Mouse (Mus musculus) spleen, adult 2 months (tissue): ENCODE measurements at regions not wholly inside any gene's neighbourhood (a gene's known extent, or its start where the extent isn't known, plus 50 kb on each side); places are given as distances from the start of the nearest gene placed in this dataset.
A peak's percentile ranks its signal among the peaks of the same experiment; 100 is the strongest.

Experiments used
- DNase-seq, 2 experiments: peaks; one replicate each; pipeline versions ENCODE4 v3.0.0 to v3.0.0-alpha.2; 2012 to 2021; ENCODE audit warnings: low spot score in 2 of 2, low read depth in 1 of 2
- H3K27ac ChIP-seq: fragments of 200-500 bp; 2 replicates; pipeline ENCODE4 v1.5.1; 2012; ENCODE audit warnings: low read length, inconsistent platforms; ENCODE audit not compliant: insufficient read depth
- H3K27me3 ChIP-seq: fragments of 200-500 bp; 2 replicates; pipeline ENCODE4 v1.6.1; 2012; ENCODE audit warnings: mild to moderate bottlenecking, moderate library complexity, low read length, inconsistent platforms; ENCODE audit not compliant: control insufficient read depth, insufficient read depth
- H3K36me3 ChIP-seq: fragments of 200-500 bp; 2 replicates; pipeline ENCODE4 v1.6.1; 2012; ENCODE audit warnings: mild to moderate bottlenecking, low read length, inconsistent platforms; ENCODE audit not compliant: control insufficient read depth, insufficient read depth
- H3K4me1 ChIP-seq: fragments of 200-500 bp; 2 replicates; pipeline ENCODE4 v1.6.1; 2011; ENCODE audit warnings: inconsistent platforms; ENCODE audit not compliant: control insufficient read depth, insufficient read depth, insufficient read length
- H3K4me3 ChIP-seq: fragments of 200-500 bp; 2 replicates; pipeline ENCODE4 v1.5.1; 2011; ENCODE audit warnings: mild to moderate bottlenecking, inconsistent platforms; ENCODE audit not compliant: insufficient read depth, insufficient read length; ENCODE audit errors: extremely low read depth
- CTCF ChIP-seq: fragments of 200-500 bp; IDR thresholded peaks from 2 replicates; pipeline ENCODE4 v1.5.1; 2011; ENCODE audit warnings: mild to moderate bottlenecking, inconsistent platforms; ENCODE audit not compliant: insufficient read depth, insufficient read length, insufficient replicate concordance; ENCODE audit errors: extremely low read depth
- POLR2A ChIP-seq: fragments of 200-500 bp; IDR thresholded peaks from 2 replicates; pipeline ENCODE4 v1.6.1; 2011; ENCODE audit warnings: low read depth, low read length, inconsistent platforms
- WGBS: fragments of 180-500 bp; shearing (Covaris S2); methylation state at CpG from one replicate; pipeline ENCODE4 v1.1.7; 2018; 5-methylcytosine and 5-hydroxymethylcytosine counted together

DNA sequence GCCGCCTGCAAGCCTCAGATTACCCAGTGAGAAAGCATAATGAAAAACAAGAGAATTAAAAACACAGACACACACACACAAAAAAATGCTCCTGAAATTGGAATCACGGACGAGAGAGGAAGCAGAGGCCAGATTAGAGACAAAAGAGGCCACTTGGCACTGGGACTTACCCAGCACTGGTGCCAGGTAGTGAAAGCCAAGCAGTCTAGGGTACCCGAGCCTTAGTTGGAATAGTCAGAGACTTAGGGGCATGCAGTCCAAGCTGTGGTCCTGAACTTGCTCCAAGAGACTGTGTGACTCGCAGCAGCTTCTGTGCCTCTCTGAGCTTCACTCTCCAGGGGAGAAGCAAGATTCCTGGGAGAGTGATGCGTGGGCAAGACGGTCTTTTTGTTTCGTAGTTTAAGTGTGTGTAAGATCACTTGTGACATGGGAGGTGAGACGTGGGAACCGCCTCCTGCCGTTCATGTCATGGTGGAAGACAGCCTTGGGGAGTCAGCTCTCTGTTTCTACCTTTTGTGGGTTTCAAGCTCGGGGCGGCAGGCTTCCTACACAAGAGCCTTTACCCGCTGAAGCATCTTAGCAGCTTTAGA lies 420.8 kb downstream of the Ptpru start:
- WGBS: 83% methylated on average over 14 of the region's 14 CpGs
- DNase-seq: no peak
- H3K4me1 ChIP-seq: no peaks in the 10 kb centered on the region
- no peaks in the 10 kb centered on the region for H3K27me3 ChIP-seq
- H3K27ac ChIP-seq: no peak overlapping the region
- TF ChIP-seq POLR2A: no peak
- TF ChIP-seq CTCF: no peak
- no peaks in the 10 kb centered on the region for H3K36me3 ChIP-seq
- H3K4me3 ChIP-seq: no peak overlapping the region

DNA sequence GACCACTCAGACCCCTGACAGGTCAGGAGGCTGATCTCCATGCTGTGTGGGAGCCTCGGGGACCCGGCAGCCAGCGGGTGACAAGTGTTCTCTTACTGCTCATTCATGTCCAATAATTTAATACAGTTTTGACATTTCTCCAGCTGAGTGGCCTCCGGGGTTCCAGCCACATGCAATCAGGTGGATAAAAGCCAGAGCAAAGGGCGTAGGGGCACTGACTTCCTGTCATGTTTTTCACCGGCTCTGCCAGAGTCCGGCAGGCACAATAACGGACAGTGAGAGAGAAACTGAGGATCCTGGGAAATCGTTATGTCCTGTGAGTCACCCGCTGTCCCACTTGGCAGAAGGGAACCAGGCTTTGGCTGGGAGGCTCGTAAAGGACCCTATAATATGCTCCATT lies 412.8 kb downstream of the Ptpru start:
- H3K4me1 ChIP-seq: no peaks in the 10 kb centered on the region
- H3K36me3 ChIP-seq: no peaks in the 10 kb centered on the region
- no peak overlapping the region for H3K27ac ChIP-seq
- no peak for DNase-seq
- WGBS: 66% methylated on average over 11 of the region's 11 CpGs
- no peak overlapping the region for H3K4me3 ChIP-seq
- H3K27me3 ChIP-seq: no peaks in the 10 kb centered on the region
- TF ChIP-seq CTCF: no peak
- no peak for TF ChIP-seq POLR2A

DNA sequence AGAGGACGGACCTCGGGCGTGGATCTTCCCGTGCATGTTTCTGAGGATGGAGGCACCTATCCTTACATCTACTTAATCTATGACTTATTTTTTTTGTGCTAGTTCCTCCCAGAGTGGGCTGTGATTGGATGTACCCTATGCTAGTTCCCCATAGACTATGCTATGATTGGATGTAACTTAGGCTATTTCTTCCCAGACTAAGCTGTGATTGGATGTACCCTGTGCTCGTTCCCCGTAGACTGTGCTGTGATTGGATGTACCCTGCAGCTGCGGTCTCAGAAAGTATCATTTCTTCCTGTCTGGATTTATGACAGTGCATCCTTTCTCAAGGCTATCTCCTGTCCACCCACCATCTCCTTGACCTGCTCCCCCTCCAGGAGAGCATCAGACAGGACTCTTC lies 410.2 kb downstream of the Ptpru start:
- Histone ChIP-seq H3K36me3 (no peaks in the 10 kb centered on the region), H3K4me3 (no peak overlapping the region), H3K27ac (no peak overlapping the region), H3K4me1 (no peaks in the 10 kb centered on the region), H3K27me3 (no peaks in the 10 kb centered on the region)
- TF ChIP-seq CTCF: no peak
- no peak for TF ChIP-seq POLR2A
- 89% methylated on average over 7 of the region's 7 CpGs for WGBS
- no peak for DNase-seq

DNA sequence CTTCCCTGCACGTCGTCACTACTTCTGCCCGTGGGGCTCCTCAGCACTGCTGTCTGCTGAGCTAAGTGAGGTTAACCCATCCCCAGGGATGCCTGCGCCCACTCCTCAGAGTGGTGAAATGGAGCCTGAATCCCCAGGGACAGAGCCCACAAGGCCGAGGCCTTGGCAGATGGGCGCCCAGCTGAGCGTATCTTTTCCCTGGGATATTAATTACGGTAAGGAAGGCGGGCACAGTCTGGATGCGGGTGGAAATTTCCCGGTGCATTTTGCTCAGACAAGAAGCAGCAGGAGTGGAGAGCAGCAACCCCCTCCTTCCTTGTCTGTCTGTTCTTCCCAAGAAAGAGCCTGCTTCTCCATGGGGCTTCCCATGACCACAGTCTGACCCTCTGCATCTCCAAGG lies 408.7 kb downstream of the Ptpru start:
- no peak for DNase-seq

DNA sequence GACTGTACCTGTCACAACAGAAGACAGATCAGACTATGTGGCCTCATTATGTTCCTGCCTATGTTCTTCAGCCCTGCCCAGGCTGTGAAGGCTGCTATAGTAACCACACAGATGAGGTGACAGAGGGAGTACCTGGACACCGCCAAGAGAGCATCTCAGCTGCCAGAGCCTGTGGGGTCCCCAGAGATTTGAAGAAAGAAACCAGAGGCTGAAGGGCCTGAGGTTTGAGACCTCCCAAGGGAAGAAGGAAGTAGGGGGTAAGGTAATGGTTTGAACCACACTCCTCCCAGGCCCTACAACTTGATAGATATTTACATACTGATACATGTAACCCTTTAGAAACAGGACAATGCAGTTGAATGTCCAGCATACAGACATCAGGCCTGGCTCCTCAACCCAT lies 407.7 kb downstream of the Ptpru start:
- H3K27me3 ChIP-seq: no peaks in the 10 kb centered on the region
- 62% methylated on average over 1 of the region's 1 CpGs for WGBS
- DNase-seq: no peak
- no peak overlapping the region for H3K27ac ChIP-seq
- TF ChIP-seq CTCF (no peak), POLR2A (no peak)
- H3K4me1 ChIP-seq: no peaks in the 10 kb centered on the region
- no peak overlapping the region for H3K4me3 ChIP-seq
- H3K36me3 ChIP-seq: no peaks in the 10 kb centered on the region

More for the DNA sequence above, 408.7 kb downstream of the Ptpru start:
- no peak overlapping the region for H3K4me3 ChIP-seq
- H3K27me3 ChIP-seq: no peaks in the 10 kb centered on the region
- TF ChIP-seq POLR2A (no peak), CTCF (no peak)
- H3K27ac ChIP-seq: no peak overlapping the region
- no peaks in the 10 kb centered on the region for H3K36me3 ChIP-seq
- H3K4me1 ChIP-seq: no peaks in the 10 kb centered on the region
- 80% methylated on average over 11 of the region's 11 CpGs for WGBS

DNA sequence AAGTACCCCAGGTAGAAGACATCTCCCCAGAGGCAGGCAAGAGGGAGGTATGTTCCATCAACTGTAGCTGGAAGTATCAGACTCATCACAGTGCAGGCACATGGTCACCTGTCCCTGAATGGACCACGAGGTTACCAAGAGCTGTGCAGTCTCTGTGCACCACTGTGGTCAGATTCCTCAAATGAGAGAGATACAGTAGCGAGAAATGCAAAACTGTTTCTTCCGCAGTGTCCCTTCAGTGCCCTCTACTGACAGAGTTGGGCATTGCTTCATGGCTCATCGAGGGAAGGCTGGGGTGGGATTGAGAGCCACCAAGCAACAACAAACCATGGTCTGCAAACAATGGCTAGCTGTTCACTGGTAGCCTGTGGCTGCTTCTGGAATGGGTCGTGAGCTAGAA lies 406.9 kb downstream of the Ptpru start:
- Histone ChIP-seq H3K27me3 (no peaks in the 10 kb centered on the region), H3K4me3 (no peak overlapping the region), H3K27ac (no peak overlapping the region), H3K36me3 (no peaks in the 10 kb centered on the region), H3K4me1 (no peaks in the 10 kb centered on the region)
- WGBS: 6% methylated on average over 5 of the region's 5 CpGs
- TF ChIP-seq POLR2A: no peak
- TF ChIP-seq CTCF: peak; percentile 45; the same call in 1 of the 2 replicates
- no peak for DNase-seq

DNA sequence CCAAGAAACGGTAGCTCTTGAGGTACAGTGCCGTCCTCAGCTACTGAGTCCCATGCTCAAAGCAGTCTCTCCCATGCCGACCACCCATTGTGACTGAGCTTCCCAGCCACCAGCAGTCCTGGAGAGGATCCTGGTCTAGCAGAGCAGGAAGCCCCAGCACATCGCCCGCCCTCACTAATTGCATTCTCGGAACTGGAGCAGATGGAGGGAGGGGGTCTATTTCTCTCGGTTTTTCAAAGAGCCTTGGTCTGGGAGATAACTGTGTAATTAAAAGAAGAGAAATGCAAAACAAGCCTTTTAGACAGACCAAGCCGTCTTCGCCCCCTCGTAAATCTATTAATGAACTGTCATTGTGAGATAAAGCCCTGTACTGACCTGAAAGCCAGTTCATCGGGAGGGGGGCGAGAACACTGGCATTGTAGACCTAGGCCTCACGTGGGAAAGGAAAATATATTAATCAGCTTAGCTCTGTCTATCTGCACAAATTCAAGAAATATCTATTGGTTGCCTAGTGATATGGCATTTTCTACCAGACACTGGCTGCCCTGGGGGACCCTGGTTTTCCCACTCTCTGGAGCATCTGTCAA lies 405.4 kb downstream of the Ptpru start:
- DNase-seq: no peak
- Histone ChIP-seq H3K4me1 (no peaks in the 10 kb centered on the region), H3K27ac (no peak overlapping the region), H3K4me3 (no peak overlapping the region), H3K36me3 (no peaks in the 10 kb centered on the region), H3K27me3 (no peaks in the 10 kb centered on the region)
- WGBS: 75% methylated on average over 13 of the region's 13 CpGs
- TF ChIP-seq CTCF: no peak
- no peak for TF ChIP-seq POLR2A
